ENCODE assay signal across 25 mouse cellular contexts in genomic region chr1:185419805-185420204, GRCm38 (mm10). TPM values are rescaled to one million over a fixed set of nuclear protein-coding genes. Genes with fewer than 3 reads are reported as not detected.
A peak's percentile ranks its signal among the peaks of the same experiment; 100 is the strongest.
DNase-seq lines count a peak whose midpoint lies in the region; ATAC-seq and TF ChIP-seq lines count a peak whose summit lies in the region.
"Had no signal": no experiment of that assay in that cellular context is flagged by ENCODE, and none has a peak within 500 bp of the region (broad histone marks: within the 10 kb centered on the region; RNA-seq: fewer than 3 reads in every experiment).

No protein-coding gene starts in this region.

- no peak for TF ChIP-seq CTCF in liver, postnatal 0 days (IDR thresholded peaks at IDR 0.05; ENCODE audit: low read depth)
- TF ChIP-seq CTCF in liver, embryonic 14.5 days (IDR thresholded peaks at IDR 0.05; ENCODE audit: low read depth) = no peak

- 79% methylated on average over 5 of the region's 5 CpGs for WGBS in liver, embryonic 11.5 days
- 72% methylated on average over 5 of the region's 5 CpGs for WGBS in liver, postnatal 0 days (ENCODE audit: insufficient replicate concordance)
- WGBS in liver, embryonic 14.5 days (ENCODE audit: insufficient replicate concordance) = 55% methylated on average over 5 of the region's 5 CpGs

- no peak overlapping the region for H3K4me2 ChIP-seq in liver, embryonic 11.5 days
- no peak overlapping the region for H3K4me2 ChIP-seq in liver, postnatal 0 days (ENCODE audit: low read depth, low read length)
- no peak overlapping the region for H3K4me2 ChIP-seq in liver, embryonic 14.5 days (ENCODE audit: low read depth)
- H3K4me2 ChIP-seq: forebrain, embryonic 13.5 days; heart, embryonic 13.5 days; hindbrain, embryonic 14.5 days had no signal

- no peaks in the 10 kb centered on the region for H3K9me3 ChIP-seq in liver, embryonic 11.5 days (ENCODE audit: control insufficient read depth, low read length)
- no peaks in the 10 kb centered on the region for H3K9me3 ChIP-seq in liver, postnatal 0 days (ENCODE audit: low read length)
- H3K9me3 ChIP-seq in liver, embryonic 14.5 days (ENCODE audit: control insufficient read depth, low read length) = no peaks in the 10 kb centered on the region
- H3K9me3 ChIP-seq: forebrain, embryonic 10.5 days; forebrain, embryonic 13.5 days; heart, embryonic 13.5 days had no signal

- no peak overlapping the region for H3K9ac ChIP-seq in liver, embryonic 11.5 days (ENCODE audit: low read depth, low read length)
- no peak overlapping the region for H3K9ac ChIP-seq in liver, postnatal 0 days (replicated peaks)
- H3K9ac ChIP-seq in liver, embryonic 14.5 days (replicated peaks) = no peak overlapping the region
- H3K9ac ChIP-seq: forebrain, embryonic 13.5 days; heart, embryonic 13.5 days; hindbrain, embryonic 14.5 days had no signal

- H3K4me3 ChIP-seq in liver, embryonic 11.5 days (ENCODE audit: low read depth, low read length) = no peak overlapping the region
- no peak overlapping the region for H3K4me3 ChIP-seq in liver, postnatal 0 days (ENCODE audit: low read depth, low read length)
- no peak overlapping the region for H3K4me3 ChIP-seq in liver, embryonic 14.5 days (ENCODE audit: insufficient read depth in 1 of 2, low read depth in 2 of 2, low read length in 2 of 2)
- H3K4me3 ChIP-seq: forebrain, embryonic 10.5 days; forebrain, embryonic 13.5 days; heart, embryonic 13.5 days had no signal

- peak overlapping the region; percentile 38 for H3K27ac ChIP-seq in liver, embryonic 11.5 days (ENCODE audit: low read depth, low read length)
- H3K27ac ChIP-seq in liver, postnatal 0 days (ENCODE audit: low read depth) = no peak overlapping the region
- no peak overlapping the region for H3K27ac ChIP-seq in liver, embryonic 14.5 days
- H3K27ac ChIP-seq: forebrain, embryonic 10.5 days; forebrain, embryonic 13.5 days; heart, embryonic 13.5 days; hindbrain, embryonic 14.5 days; hindbrain, postnatal 0 days had no signal

- no peaks in the 10 kb centered on the region for H3K27me3 ChIP-seq in liver, embryonic 11.5 days (replicated peaks; ENCODE audit: control insufficient read depth, insufficient read depth, low read length)
- no peaks in the 10 kb centered on the region for H3K27me3 ChIP-seq in liver, postnatal 0 days (ENCODE audit: insufficient read depth, low read length)
- no peaks in the 10 kb centered on the region for H3K27me3 ChIP-seq in liver, embryonic 14.5 days (ENCODE audit: control insufficient read depth, insufficient read depth, low read length)
- H3K27me3 ChIP-seq: forebrain, embryonic 13.5 days; heart, embryonic 13.5 days; Patski had no signal

- no peak for TF ChIP-seq EP300 in liver, postnatal 0 days (IDR thresholded peaks at IDR 0.05; ENCODE audit: low read depth)
- no peak for TF ChIP-seq EP300 in liver, embryonic 14.5 days (IDR thresholded peaks at IDR 0.05; ENCODE audit: low read depth)

- no peak for DNase-seq in liver, embryonic 11.5 days (ENCODE audit: low spot score)
- no peak for DNase-seq in liver, postnatal 0 days
- DNase-seq in brain, adult 2 months (ENCODE audit: low read depth, low spot score) = peak; percentile 24
- DNase-seq in liver, embryonic 14.5 days (ENCODE audit: low read depth in 3 of 3, low spot score in 3 of 3) = no peak
- DNase-seq in adrenal gland, postnatal 14 days = no peak
- DNase-seq: adrenal gland, postnatal 10 days; cerebellum, adult 18-20 months; cerebellum, adult 9-10 months; cerebellum, postnatal 14 days; gastrocnemius, postnatal 14 days; heart, postnatal 14 days; heart, postnatal 4 days had no signal

- peaks cover 38% of the 10 kb centered on the region for H3K36me3 ChIP-seq in liver, embryonic 11.5 days (ENCODE audit: control insufficient read depth, insufficient read depth, low read length)
- peaks cover 72% of the 10 kb centered on the region for H3K36me3 ChIP-seq in liver, postnatal 0 days (replicated peaks; ENCODE audit: insufficient read depth, low read length)
- H3K36me3 ChIP-seq in liver, embryonic 14.5 days (replicated peaks; ENCODE audit: control insufficient read depth, insufficient read depth, low read depth) = peaks cover 70% of the 10 kb centered on the region

- ATAC-seq in liver, embryonic 11.5 days (replicated peaks; ENCODE audit: low FRiP score) = peak; percentile 47
- no peak for ATAC-seq in liver, postnatal 0 days
- peak; percentile 29; the same call in 1 of the 2 replicates for ATAC-seq in liver, embryonic 14.5 days (ENCODE audit: insufficient read depth)
- ATAC-seq in cerebellum, adult (ENCODE audit: insufficient number of reproducible peaks, low FRiP score, low TSS enrichment) = no peak
- ATAC-seq: CD4-positive, CD25-positive, alpha-beta regulatory T cell, adult 4 months; forebrain, embryonic 13.5 days; forebrain, embryonic 16.5 days; hindbrain, postnatal 0 days; inflammation-experienced regulatory T-cells, adult 6 months; Patski had no signal

- peaks cover 12% of the 10 kb centered on the region for H3K4me1 ChIP-seq in liver, embryonic 11.5 days (replicated peaks; ENCODE audit: control insufficient read depth, insufficient read depth, low read length)
- H3K4me1 ChIP-seq in liver, postnatal 0 days (ENCODE audit: insufficient read depth) = no peaks in the 10 kb centered on the region; the same call in 1 of the 2 replicates
- peaks cover 0 to 16% of the 10 kb centered on the region in 2 experiments; a peak in 2 of 4 replicates for H3K4me1 ChIP-seq in liver, embryonic 14.5 days (replicated peaks; ENCODE audit: control insufficient read depth in 2 of 2, insufficient read depth in 2 of 2, low read length in 1 of 2)
- H3K4me1 ChIP-seq: forebrain, embryonic 10.5 days; forebrain, embryonic 13.5 days had no signal

RNA-seq across cellular contexts. Expression of gene Slc30a10, which starts 34.8 kb away (rescaled TPM):
- 22.8 and 23.5 TPM in 2 replicates for polyA plus RNA-seq in liver, embryonic 11.5 days (2014; fragmentation: Nextera tagmentation; extraction: Ambion mirVana)
- 8.0 and 9.1 TPM in 2 replicates for polyA plus RNA-seq in liver, postnatal 0 days (2015; fragmentation: Nextera tagmentation; extraction: Ambion mirVana)
- polyA plus RNA-seq in liver, embryonic 14.5 days (2012; rRNA removed) = 19.5 and 21.2 TPM in 2 replicates
- polyA plus RNA-seq in liver, embryonic 14.5 days (2014; fragmentation: Nextera tagmentation; extraction: Ambion mirVana) = 13.3 and 14.9 TPM in 2 replicates
- 0.19 and 1.0 TPM in 2 replicates for total RNA-seq in adrenal gland, postnatal 14 days (2021)
- total RNA-seq: adrenal gland, adult 18-20 months; heart, adult 8-10 months; heart, postnatal 14 days; heart, postnatal 4 days had no signal
- polyA plus RNA-seq: C2C12; CD4-positive, CD25-positive, alpha-beta regulatory T cell, adult 4 months; inflammation-experienced regulatory T-cells, adult 6 months; Patski had no signal

RNA-seq across cellular contexts. Expression of gene Eprs, which starts 57.0 kb away (rescaled TPM):
- polyA plus RNA-seq in liver, embryonic 11.5 days (2014; fragmentation: Nextera tagmentation; extraction: Ambion mirVana) = 180 and 202 TPM in 2 replicates
- 47.4 and 55.4 TPM in 2 replicates for polyA plus RNA-seq in liver, postnatal 0 days (2015; fragmentation: Nextera tagmentation; extraction: Ambion mirVana)
- polyA plus RNA-seq in liver, embryonic 14.5 days (2012; rRNA removed) = 12.2 and 22.9 TPM in 2 replicates
- polyA plus RNA-seq in liver, embryonic 14.5 days (2014; fragmentation: Nextera tagmentation; extraction: Ambion mirVana) = 79.1 and 83.7 TPM in 2 replicates
- 170 and 183 TPM in 2 replicates for total RNA-seq in adrenal gland, postnatal 14 days (2021)

Comparison
In these comparisons a context has a peak if more than half of its experiments do, and no peak if none do; other contexts are left out.
1. ATAC-seq: peak in liver, embryonic 11.5 days (single experiment) and liver, embryonic 14.5 days (single experiment); none in liver, postnatal 0 days (single experiment) and cerebellum, adult (single experiment).